Mouse (Mus musculus): ENCODE measurements at regions not wholly inside any gene's neighbourhood (a gene's known extent, or its start where the extent isn't known, plus 50 kb on each side); places are given as distances from the start of the nearest gene placed in this dataset. TPM values are rescaled to one million over a fixed set of nuclear protein-coding genes. Genes with fewer than 3 reads are reported as not detected.

GRCm38 (mm10) chr13:84066960-84067665, 155.0 kb upstream of the Tmem161b start:
- no peak overlapping the region for H3K27ac ChIP-seq (ENCODE audit: low read depth)
- H3K27me3 ChIP-seq (ENCODE audit: control insufficient read depth, insufficient read depth, low read length), result no peaks in the 10 kb centered on the region
- no peaks in the 10 kb centered on the region for H3K4me1 ChIP-seq (ENCODE audit: control insufficient read depth, insufficient read depth)
- TF ChIP-seq EP300 (IDR thresholded peaks at IDR 0.05; ENCODE audit: low read depth), result no peak
- TF ChIP-seq CTCF (IDR thresholded peaks at IDR 0.05; ENCODE audit: low read depth), result no peak
- WGBS, result 57% methylated on average over 4 of the region's 4 CpGs
- no peaks in the 10 kb centered on the region for H3K9me3 ChIP-seq (replicated peaks; ENCODE audit: control insufficient read depth, low read length)
- no peak for DNase-seq (ENCODE audit: low spot score)
- no peak overlapping the region for H3K4me2 ChIP-seq (ENCODE audit: low read depth, low read length)
- H3K36me3 ChIP-seq (replicated peaks; ENCODE audit: control insufficient read depth, insufficient read depth, low read length), result no peaks in the 10 kb centered on the region
- H3K9ac ChIP-seq (replicated peaks; ENCODE audit: low read depth, low read length), result no peak overlapping the region
- no peak overlapping the region for H3K4me3 ChIP-seq (ENCODE audit: low read depth, low read length)
- ATAC-seq (ENCODE audit: insufficient read depth, low read depth), result no peak

DNA sequence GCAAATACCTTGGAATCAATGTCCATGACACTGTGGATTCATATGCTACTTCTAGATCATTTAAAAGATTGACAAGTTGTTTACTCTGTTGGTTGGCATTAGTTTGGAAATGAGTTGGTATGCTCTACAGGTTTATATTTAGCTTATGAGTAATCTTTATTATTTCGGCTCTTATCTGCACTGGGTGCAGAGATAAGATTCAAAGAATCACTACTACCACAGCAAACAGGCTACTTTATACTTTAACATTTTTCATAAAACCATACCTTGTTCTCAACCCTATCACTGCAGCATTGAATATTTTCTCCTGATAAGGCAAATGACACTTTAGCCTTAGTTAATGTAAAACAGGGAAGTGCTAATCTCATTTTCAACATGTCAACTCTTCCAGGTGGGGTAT, 153.7 kb upstream of the Tmem161b start:
- no peaks in the 10 kb centered on the region for H3K36me3 ChIP-seq (replicated peaks; ENCODE audit: control insufficient read depth, insufficient read depth, low read length)
- no peaks in the 10 kb centered on the region for H3K9me3 ChIP-seq (replicated peaks; ENCODE audit: control insufficient read depth, low read length)
- no peak for DNase-seq (ENCODE audit: low spot score)
- H3K27me3 ChIP-seq (ENCODE audit: control insufficient read depth, insufficient read depth, low read length), result no peaks in the 10 kb centered on the region
- H3K27ac ChIP-seq (ENCODE audit: low read depth), result no peak overlapping the region
- no peak overlapping the region for H3K9ac ChIP-seq (replicated peaks; ENCODE audit: low read depth, low read length)
- no peak for ATAC-seq (ENCODE audit: insufficient read depth, low read depth)
- H3K4me3 ChIP-seq (ENCODE audit: low read depth, low read length), result no peak overlapping the region
- 12% methylated on average over 1 of the region's 1 CpGs for WGBS
- H3K4me2 ChIP-seq (ENCODE audit: low read depth, low read length), result no peak overlapping the region
- no peaks in the 10 kb centered on the region for H3K4me1 ChIP-seq (ENCODE audit: control insufficient read depth, insufficient read depth)
- TF ChIP-seq CTCF (IDR thresholded peaks at IDR 0.05; ENCODE audit: low read depth) (no peak), EP300 (IDR thresholded peaks at IDR 0.05; ENCODE audit: low read depth) (no peak)

MicroRNAs encoded in the stretch of these regions (microRNA counts, 519-probe panel; counts per million panel counts)
- not detected for microRNA mmu-miR-9

Small RNAs in the stretch of these regions (microRNA-seq; reads per million reads assigned to microRNA genes)
- not detected for gene Mir9-2

Measured in heart, postnatal 0 days (tissue).